Comparison of ENCODE assay signal across 12 mouse cellular contexts in genomic region chr5:145214679-145215078, GRCm38 (mm10). TPM values are rescaled to one million over a fixed set of nuclear protein-coding genes. Genes with fewer than 3 reads are reported as not detected.
DNase-seq lines count a peak whose midpoint lies in the region; ATAC-seq and TF ChIP-seq lines count a peak whose summit lies in the region.
"Had no signal": no experiment of that assay in that cellular context is flagged by ENCODE, and none has a peak within 500 bp of the region (broad histone marks: within the 10 kb centered on the region; RNA-seq: fewer than 3 reads in every experiment).

No protein-coding gene starts in this region.

- no peak for ATAC-seq in hindbrain, postnatal 0 days
- ATAC-seq in hindbrain, embryonic 11.5 days (ENCODE audit: low FRiP score): no peak; the same call in 1 of the 2 replicates
- 0 out of 2 replicates have a peak, but pooled peaks have one; percentile 30 for ATAC-seq in stomach, postnatal 0 days (ENCODE audit: low FRiP score, low TSS enrichment)
- no peak for ATAC-seq in inflammation-experienced regulatory T-cells, adult 6 months
- ATAC-seq in hindbrain, embryonic 12.5 days (ENCODE audit: low FRiP score): no peak
- ATAC-seq: Patski had no signal

- H3K4me3 ChIP-seq in hindbrain, postnatal 0 days (ENCODE audit: low read length): no peak overlapping the region
- H3K4me3 ChIP-seq in hindbrain, embryonic 11.5 days (ENCODE audit: low read depth, low read length): no peak overlapping the region
- no peak overlapping the region for H3K4me3 ChIP-seq in lung, adult 2 months (replicated peaks; ENCODE audit: extremely low read depth, low read depth, low read length)
- no peak overlapping the region for H3K4me3 ChIP-seq in stomach, postnatal 0 days (ENCODE audit: low read depth, low read length)
- H3K4me3 ChIP-seq in hindbrain, embryonic 12.5 days: no peak overlapping the region
- H3K4me3 ChIP-seq: heart, embryonic 15.5 days; myocyte had no signal

- H3K4me2 ChIP-seq in hindbrain, postnatal 0 days (ENCODE audit: low read depth, low read length): no peak overlapping the region
- H3K4me2 ChIP-seq in hindbrain, embryonic 11.5 days (replicated peaks; ENCODE audit: low read depth, low read length): no peak overlapping the region
- H3K4me2 ChIP-seq in stomach, postnatal 0 days (replicated peaks; ENCODE audit: low read depth): no peak overlapping the region
- no peak overlapping the region for H3K4me2 ChIP-seq in hindbrain, embryonic 12.5 days (replicated peaks)
- H3K4me2 ChIP-seq: heart, embryonic 15.5 days had no signal

- H3K4me1 ChIP-seq in hindbrain, postnatal 0 days (ENCODE audit: insufficient read depth, low read length): no peaks in the 10 kb centered on the region
- H3K4me1 ChIP-seq in hindbrain, embryonic 11.5 days (replicated peaks; ENCODE audit: control insufficient read depth, insufficient read depth, low read length): no peaks in the 10 kb centered on the region
- no peaks in the 10 kb centered on the region for H3K4me1 ChIP-seq in lung, adult 2 months (ENCODE audit: control insufficient read depth, insufficient read depth, low read length)
- H3K4me1 ChIP-seq in stomach, postnatal 0 days (replicated peaks; ENCODE audit: control insufficient read depth, insufficient read depth): no peaks in the 10 kb centered on the region
- H3K4me1 ChIP-seq in hindbrain, embryonic 12.5 days: no peaks in the 10 kb centered on the region
- H3K4me1 ChIP-seq: heart, embryonic 15.5 days had no signal

- H3K36me3 ChIP-seq in hindbrain, postnatal 0 days (ENCODE audit: insufficient read depth, low read length): peaks cover 33% of the 10 kb centered on the region
- H3K36me3 ChIP-seq in hindbrain, embryonic 11.5 days (ENCODE audit: control insufficient read depth, insufficient read depth, low read length): 0 out of 2 replicates have a peak, but pooled peaks cover 9% of the 10 kb centered on the region
- H3K36me3 ChIP-seq in stomach, postnatal 0 days (ENCODE audit: control insufficient read depth, insufficient read depth, low read length): peaks cover 13% of the 10 kb centered on the region
- peaks cover 63% of the 10 kb centered on the region for H3K36me3 ChIP-seq in hindbrain, embryonic 12.5 days

- no peak for TF ChIP-seq POLR2A in lung, adult 2 months (IDR thresholded peaks at IDR 0.05; ENCODE audit: borderline replicate concordance, extremely low read depth, low read depth, low read length)

- no peak for TF ChIP-seq EP300 in stomach, postnatal 0 days (optimal IDR thresholded peaks at IDR 0.05)

- no peak overlapping the region for H3K27ac ChIP-seq in hindbrain, postnatal 0 days
- no peak overlapping the region for H3K27ac ChIP-seq in hindbrain, embryonic 11.5 days (ENCODE audit: low read depth, low read length)
- no peak overlapping the region for H3K27ac ChIP-seq in stomach, postnatal 0 days (replicated peaks)
- H3K27ac ChIP-seq in hindbrain, embryonic 12.5 days: no peak overlapping the region
- H3K27ac ChIP-seq: heart, embryonic 15.5 days had no signal

- WGBS in hindbrain, postnatal 0 days: 62% methylated on average over 4 of the region's 4 CpGs
- 65% methylated on average over 4 of the region's 4 CpGs for WGBS in hindbrain, embryonic 11.5 days
- WGBS in lung, adult 2 months: 69% methylated on average over 4 of the region's 4 CpGs
- WGBS in stomach, postnatal 0 days: 71% methylated on average over 4 of the region's 4 CpGs
- WGBS in hindbrain, embryonic 12.5 days: 74% methylated on average over 4 of the region's 4 CpGs

- H3K27me3 ChIP-seq in hindbrain, postnatal 0 days (ENCODE audit: insufficient read depth, low read length): no peaks in the 10 kb centered on the region
- H3K27me3 ChIP-seq in hindbrain, embryonic 11.5 days (ENCODE audit: control insufficient read depth, insufficient read depth, low read length): no peaks in the 10 kb centered on the region
- no peaks in the 10 kb centered on the region for H3K27me3 ChIP-seq in stomach, postnatal 0 days (ENCODE audit: control insufficient read depth, insufficient read depth, low read length)
- no peaks in the 10 kb centered on the region for H3K27me3 ChIP-seq in hindbrain, embryonic 12.5 days
- H3K27me3 ChIP-seq: heart, embryonic 15.5 days; Patski had no signal

- peak; percentile 28; the same call in 1 of the 2 replicates for TF ChIP-seq CTCF in hindbrain, postnatal 0 days (IDR thresholded peaks at IDR 0.05; ENCODE audit: low read depth)
- no peak for TF ChIP-seq CTCF in lung, adult 2 months (IDR thresholded peaks at IDR 0.05; ENCODE audit: insufficient read depth, low read length)
- peak; percentile 66 for TF ChIP-seq CTCF in stomach, postnatal 0 days (IDR thresholded peaks at IDR 0.05; ENCODE audit: low read depth)

- no peak overlapping the region for H3K9ac ChIP-seq in hindbrain, postnatal 0 days (replicated peaks; ENCODE audit: low read length)
- H3K9ac ChIP-seq in hindbrain, embryonic 11.5 days (ENCODE audit: low read depth, low read length): no peak overlapping the region
- no peak overlapping the region for H3K9ac ChIP-seq in stomach, postnatal 0 days (ENCODE audit: low read length)
- no peak overlapping the region for H3K9ac ChIP-seq in hindbrain, embryonic 12.5 days
- H3K9ac ChIP-seq: heart, embryonic 15.5 days had no signal

- no peak for DNase-seq in hindbrain, postnatal 0 days (ENCODE audit: low spot score)
- no peak for DNase-seq in hindbrain, embryonic 11.5 days (ENCODE audit: low spot score)
- peak; percentile 16 for DNase-seq in lung, postnatal 10 days
- DNase-seq in lung, adult 2 months: no peak
- DNase-seq in R1 (ENCODE audit: low read depth, low spot score): peak; percentile 86
- no peak for DNase-seq in stomach, postnatal 0 days (ENCODE audit: low spot score)
- DNase-seq: cerebellum, adult 8-10 months had no signal

- no peaks in the 10 kb centered on the region for H3K9me3 ChIP-seq in hindbrain, postnatal 0 days (ENCODE audit: low read length)
- H3K9me3 ChIP-seq in hindbrain, embryonic 11.5 days (ENCODE audit: control insufficient read depth, low read length): no peaks in the 10 kb centered on the region
- no peaks in the 10 kb centered on the region for H3K9me3 ChIP-seq in stomach, postnatal 0 days (ENCODE audit: control insufficient read depth, low read length)
- no peaks in the 10 kb centered on the region for H3K9me3 ChIP-seq in hindbrain, embryonic 12.5 days (replicated peaks)
- H3K9me3 ChIP-seq: heart, embryonic 15.5 days had no signal

RNA-seq across cellular contexts. Expression of gene Zkscan5, which starts 10.3 kb away (rescaled TPM):
- total RNA-seq in hindbrain, postnatal 0 days (2014; rRNA removed): 14.7 and 15.3 TPM in 2 replicates
- polyA plus RNA-seq in hindbrain, postnatal 0 days (2015; fragmentation: Nextera tagmentation; extraction: Ambion mirVana): 11.1 and 12.4 TPM in 2 replicates
- 15.4 and 18.5 TPM in 2 replicates for polyA plus RNA-seq in hindbrain, embryonic 11.5 days (2014; fragmentation: Nextera tagmentation; extraction: Ambion mirVana)
- polyA plus RNA-seq in lung, adult 2 months (2012; rRNA removed): 3.1 and 4.1 TPM in 2 replicates
- polyA plus RNA-seq in stomach, postnatal 0 days (2015; fragmentation: Nextera tagmentation; extraction: Ambion mirVana): 4.6 and 5.0 TPM in 2 replicates
- polyA plus RNA-seq in inflammation-experienced regulatory T-cells, adult 6 months (2017; shearing (Covaris generic)): 1 to 10 TPM; 4.1 to 7.6 (median 6.7) TPM
- 17.9 and 20.2 TPM in 2 replicates for polyA plus RNA-seq in hindbrain, embryonic 12.5 days (2016; fragmentation: Nextera tagmentation; extraction: Ambion mirVana)

RNA-seq across cellular contexts. Expression of gene Zkscan14, which starts 13.0 kb away (rescaled TPM):
- total RNA-seq in hindbrain, postnatal 0 days (2014; rRNA removed): 7.4 and 8.6 TPM in 2 replicates
- polyA plus RNA-seq in hindbrain, postnatal 0 days (2015; fragmentation: Nextera tagmentation; extraction: Ambion mirVana): 11.3 and 12.5 TPM in 2 replicates
- 8.8 and 9.0 TPM in 2 replicates for polyA plus RNA-seq in hindbrain, embryonic 11.5 days (2014; fragmentation: Nextera tagmentation; extraction: Ambion mirVana)
- polyA plus RNA-seq in lung, adult 2 months (2012; rRNA removed): 3.1 and 4.2 TPM in 2 replicates
- 9.1 and 9.8 TPM in 2 replicates for polyA plus RNA-seq in stomach, postnatal 0 days (2015; fragmentation: Nextera tagmentation; extraction: Ambion mirVana)
- 10 to 100 TPM; 13.9 to 23.1 (median 20.1) TPM for polyA plus RNA-seq in inflammation-experienced regulatory T-cells, adult 6 months (2017; shearing (Covaris generic))
- 10.5 and 11.3 TPM in 2 replicates for polyA plus RNA-seq in hindbrain, embryonic 12.5 days (2016; fragmentation: Nextera tagmentation; extraction: Ambion mirVana)

RNA-seq across cellular contexts. Expression of gene Zfp655, which starts 16.8 kb away (rescaled TPM):
- total RNA-seq in hindbrain, postnatal 0 days (2014; rRNA removed): 21.0 and 21.5 TPM in 2 replicates
- 25.2 and 25.5 TPM in 2 replicates for polyA plus RNA-seq in hindbrain, postnatal 0 days (2015; fragmentation: Nextera tagmentation; extraction: Ambion mirVana)
- 45.9 and 47.6 TPM in 2 replicates for polyA plus RNA-seq in hindbrain, embryonic 11.5 days (2014; fragmentation: Nextera tagmentation; extraction: Ambion mirVana)
- polyA plus RNA-seq in lung, adult 2 months (2012; rRNA removed): 11.4 and 18.0 TPM in 2 replicates
- polyA plus RNA-seq in stomach, postnatal 0 days (2015; fragmentation: Nextera tagmentation; extraction: Ambion mirVana): 19.1 and 21.0 TPM in 2 replicates
- polyA plus RNA-seq in inflammation-experienced regulatory T-cells, adult 6 months (2017; shearing (Covaris generic)): 10 to 100 TPM; 59.4 to 73.3 (median 59.6) TPM
- 43.6 and 45.9 TPM in 2 replicates for polyA plus RNA-seq in hindbrain, embryonic 12.5 days (2016; fragmentation: Nextera tagmentation; extraction: Ambion mirVana)

RNA-seq across cellular contexts. Expression of gene Atp5j2, which starts 22.8 kb away (rescaled TPM):
- 116 and 144 TPM in 2 replicates for total RNA-seq in hindbrain, postnatal 0 days (2014; rRNA removed)
- polyA plus RNA-seq in hindbrain, postnatal 0 days (2015; fragmentation: Nextera tagmentation; extraction: Ambion mirVana): 727 and 733 TPM in 2 replicates
- 486 and 490 TPM in 2 replicates for polyA plus RNA-seq in hindbrain, embryonic 11.5 days (2014; fragmentation: Nextera tagmentation; extraction: Ambion mirVana)
- 65.1 and 107 TPM in 2 replicates for polyA plus RNA-seq in lung, adult 2 months (2012; rRNA removed)
- polyA plus RNA-seq in stomach, postnatal 0 days (2015; fragmentation: Nextera tagmentation; extraction: Ambion mirVana): 602 and 646 TPM in 2 replicates
- polyA plus RNA-seq in inflammation-experienced regulatory T-cells, adult 6 months (2017; shearing (Covaris generic)): 100 to 1,000 TPM; 377 to 453 (median 389) TPM
- polyA plus RNA-seq in hindbrain, embryonic 12.5 days (2016; fragmentation: Nextera tagmentation; extraction: Ambion mirVana): 476 and 529 TPM in 2 replicates

RNA-seq across cellular contexts. Expression of gene Cpsf4, which starts 47.7 kb away (rescaled TPM):
- 33.1 and 48.1 TPM in 2 replicates for total RNA-seq in hindbrain, postnatal 0 days (2014; rRNA removed)
- 37.8 and 40.1 TPM in 2 replicates for polyA plus RNA-seq in hindbrain, postnatal 0 days (2015; fragmentation: Nextera tagmentation; extraction: Ambion mirVana)
- 27.3 and 31.9 TPM in 2 replicates for polyA plus RNA-seq in hindbrain, embryonic 11.5 days (2014; fragmentation: Nextera tagmentation; extraction: Ambion mirVana)
- 22.6 and 23.5 TPM in 2 replicates for polyA plus RNA-seq in lung, adult 2 months (2012; rRNA removed)
- polyA plus RNA-seq in stomach, postnatal 0 days (2015; fragmentation: Nextera tagmentation; extraction: Ambion mirVana): 19.1 and 19.6 TPM in 2 replicates
- 10 to 100 TPM; 11.7 to 18.4 (median 15.5) TPM for polyA plus RNA-seq in inflammation-experienced regulatory T-cells, adult 6 months (2017; shearing (Covaris generic))
- polyA plus RNA-seq in hindbrain, embryonic 12.5 days (2016; fragmentation: Nextera tagmentation; extraction: Ambion mirVana): 58.1 and 58.4 TPM in 2 replicates

Comparison
In these comparisons a context has a peak if more than half of its experiments do, and no peak if none do; other contexts are left out.
1. DNase-seq: peak in lung, postnatal 10 days (single experiment) and R1 (single experiment); none in hindbrain, postnatal 0 days (single experiment), hindbrain, embryonic 11.5 days (single experiment), lung, adult 2 months (single experiment) and stomach, postnatal 0 days (single experiment).